Mouse (Mus musculus) T-helper 17 cell (primary cell): ENCODE data around the gene Pmis2.

Source experiments
- in situ Hi-C, 2 experiments: fragments of 300-600 bp; cut with MboI, MseI; formaldehyde crosslinking; loops; 1 replicate in 1 of 2; 2 replicates in 1 of 2; pipeline ENCODE4 v1.15.1; 2025; ENCODE audit warnings: high pct_unique_total_duplicates in 2 of 2

The Pmis2 gene

DNA sequence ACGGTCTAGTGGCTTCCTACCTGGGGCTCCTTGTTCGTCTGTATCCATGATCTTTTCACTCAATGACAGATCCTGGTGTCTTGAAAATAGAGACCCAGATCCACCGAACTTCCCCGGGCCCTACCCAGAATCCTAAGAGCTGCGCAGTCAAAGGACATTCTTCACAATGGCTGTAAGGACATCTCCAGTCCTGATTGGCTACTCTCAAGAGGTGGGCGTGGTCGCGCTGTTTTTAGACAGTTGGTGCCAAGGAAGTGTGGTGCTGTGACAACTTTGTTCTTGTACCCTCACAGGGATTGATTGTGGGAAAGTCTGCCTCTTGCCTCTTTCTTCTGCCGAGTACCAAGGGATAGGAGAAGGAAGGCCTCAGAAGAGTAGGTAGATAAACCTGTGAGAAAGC, at the start of gene Pmis2:
Pmis2 (minus strand) TSS at position 126 of the 400 bp plus-strand sequence.
- in situ Hi-C loops, result no loop called here

DNA sequence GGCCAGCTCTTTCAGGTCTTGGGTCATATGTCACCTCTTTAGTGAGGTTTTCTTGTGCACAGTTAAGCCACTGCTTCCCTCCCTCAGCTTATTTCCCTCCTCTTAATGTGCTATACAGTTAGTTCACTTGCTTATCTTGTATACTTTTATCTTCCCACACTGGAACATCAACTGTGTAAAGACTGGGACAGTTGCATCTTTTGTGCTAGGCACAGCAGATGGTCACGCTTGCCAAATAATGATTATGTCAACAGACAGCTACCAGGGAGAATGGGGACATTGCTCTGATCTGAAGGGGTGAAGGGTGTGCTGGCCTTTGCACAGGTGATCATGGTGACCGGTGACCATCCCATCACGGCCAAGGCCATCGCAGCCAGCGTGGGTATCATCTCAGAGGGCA, 48.3 kb upstream of the Pmis2 start:
- in situ Hi-C loops, result loop anchor here in 1 of 2 experiments (25.0 kb wide), 1 partner anchor 1107 kb away; no protein-coding TSS in a partner anchor

DNA sequence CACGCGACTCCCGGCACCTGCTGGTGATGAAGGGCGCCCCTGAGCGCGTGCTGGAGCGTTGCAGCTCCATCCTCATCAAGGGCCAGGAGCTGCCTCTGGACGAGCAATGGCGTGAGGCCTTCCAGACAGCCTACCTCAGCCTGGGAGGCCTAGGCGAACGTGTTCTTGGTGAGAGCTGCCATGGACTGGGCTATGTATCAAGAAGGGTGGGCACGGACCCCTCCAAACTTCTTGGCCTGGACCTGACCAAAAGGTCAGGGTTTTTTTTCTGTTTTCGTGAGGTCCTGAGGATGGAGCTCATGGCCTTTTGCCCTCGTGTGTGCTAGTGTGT, 46.3 kb upstream of the Pmis2 start:
- in situ Hi-C loops, result loop anchor here in 1 of 2 experiments (25.0 kb wide), 1 partner anchor 1105 kb away; no protein-coding TSS in a partner anchor

DNA sequence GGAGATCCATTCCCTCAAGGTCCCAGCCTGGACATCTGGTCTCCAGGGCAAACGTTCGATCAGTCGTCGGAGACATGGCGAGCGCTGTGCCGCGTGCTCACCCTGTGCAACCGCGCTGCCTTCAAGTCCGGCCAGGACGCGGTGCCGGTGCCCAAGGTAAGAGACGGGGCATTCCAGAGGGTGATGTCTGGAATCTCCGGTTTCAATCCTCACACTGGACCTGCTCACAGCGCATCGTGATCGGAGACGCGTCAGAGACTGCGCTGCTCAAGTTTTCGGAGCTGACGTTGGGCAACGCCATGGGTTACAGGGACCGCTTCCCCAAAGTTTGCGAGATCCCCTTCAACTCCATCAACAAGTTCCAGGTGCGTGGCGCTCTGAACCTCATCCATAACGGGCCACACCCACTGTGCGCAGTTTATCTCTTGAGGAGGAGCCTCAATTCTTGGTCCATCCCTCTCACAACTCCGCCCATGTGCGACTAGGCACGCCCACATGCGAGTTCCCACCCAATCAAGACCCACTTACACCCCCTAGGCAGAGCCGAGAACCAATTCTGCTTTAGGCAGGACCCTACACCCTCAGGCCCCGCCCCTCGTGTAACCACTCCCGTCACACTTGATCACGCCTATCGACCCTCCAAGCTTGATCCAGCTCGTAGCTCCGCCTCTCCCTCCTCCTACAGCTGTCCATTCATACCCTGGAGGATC, 45.8 kb upstream of the Pmis2 start:
- in situ Hi-C loops, result loop anchor here in 1 of 2 experiments (25.0 kb wide), 1 partner anchor 1105 kb away; no protein-coding TSS in a partner anchor

DNA sequence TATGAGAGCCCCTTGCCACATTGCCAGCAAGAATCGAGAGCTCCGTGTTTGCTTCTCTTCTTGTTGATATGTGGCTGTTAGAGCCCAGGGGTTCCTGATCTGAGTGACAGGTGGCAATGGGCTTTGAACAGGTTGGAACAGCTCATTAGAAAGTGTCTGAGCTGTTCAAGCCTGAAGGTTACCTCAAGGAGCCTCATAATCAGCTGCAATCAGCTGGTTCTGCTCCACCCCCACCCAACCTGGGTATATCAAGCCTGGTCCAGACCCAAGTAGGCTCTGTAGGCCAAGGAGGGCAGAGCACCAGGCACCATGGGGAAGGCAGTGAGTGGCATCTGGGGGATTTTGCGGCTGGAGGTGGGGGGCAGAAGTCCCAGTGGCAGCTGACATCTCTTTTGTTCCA, 40.5 kb upstream of the Pmis2 start, which contains the start of gene Atp4a:
Atp4a (plus strand) TSS at position 268 of the 400 bp plus-strand sequence.
- in situ Hi-C loops, result loop anchor here in 1 of 2 experiments (25.0 kb wide), 1 partner anchor 1100 kb away; no protein-coding TSS in a partner anchor

DNA sequence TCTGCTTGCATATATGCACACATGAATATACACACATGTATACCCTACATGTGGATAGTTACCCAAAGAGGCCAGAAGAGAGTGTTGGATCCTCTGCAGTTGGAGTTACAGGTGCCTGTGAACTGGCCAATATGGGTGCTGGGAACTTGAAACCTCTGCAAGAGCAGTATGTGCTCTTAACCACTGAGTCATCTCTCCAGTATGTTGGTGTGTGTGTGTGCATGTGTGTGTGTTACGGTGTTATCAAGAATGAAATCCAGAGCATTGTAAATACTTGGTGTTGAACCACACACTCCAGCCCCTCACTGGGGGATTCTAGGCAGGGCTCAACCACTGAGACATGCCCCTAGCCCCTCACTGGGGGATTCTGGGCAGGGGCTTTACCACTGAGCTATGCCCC, 36.0 kb upstream of the Pmis2 start:
- in situ Hi-C loops, result loop anchor here in 1 of 2 experiments (25.0 kb wide), 1 partner anchor 1095 kb away; no protein-coding TSS in a partner anchor

DNA sequence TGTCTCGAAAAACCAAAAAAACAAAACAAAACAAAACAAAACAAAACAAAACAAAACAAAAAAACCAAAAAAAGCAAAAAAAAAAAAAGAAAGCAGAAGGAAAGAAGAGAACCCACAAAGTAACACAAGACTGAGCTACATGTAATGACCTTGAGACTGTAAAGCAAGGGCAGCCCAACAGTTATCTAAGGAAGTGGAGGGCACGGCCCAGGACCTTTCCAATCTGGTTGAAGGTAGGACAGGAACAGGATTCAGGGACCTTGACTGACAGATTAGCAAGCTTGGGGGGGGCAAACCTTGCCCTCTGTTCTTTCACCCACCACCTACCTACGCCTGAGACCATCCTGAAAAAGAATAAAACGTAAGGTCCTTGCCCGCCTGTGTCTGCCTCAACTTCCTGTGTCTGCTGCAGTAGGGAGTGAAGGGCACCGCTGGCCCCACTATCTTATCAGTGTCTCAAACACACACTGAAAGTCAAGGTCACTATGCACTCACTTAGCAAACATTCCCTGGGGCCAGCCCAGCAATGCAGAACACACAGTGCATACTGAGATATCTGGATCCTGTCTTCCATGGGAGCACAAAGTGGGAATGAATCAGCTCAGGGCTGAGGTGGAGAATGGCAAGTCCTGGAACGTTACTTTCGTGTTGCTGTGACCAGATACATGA, 34.9 kb upstream of the Pmis2 start:
- in situ Hi-C loops, result loop anchor here in 1 of 2 experiments (25.0 kb wide), 1 partner anchor 1094 kb away; no protein-coding TSS in a partner anchor

DNA sequence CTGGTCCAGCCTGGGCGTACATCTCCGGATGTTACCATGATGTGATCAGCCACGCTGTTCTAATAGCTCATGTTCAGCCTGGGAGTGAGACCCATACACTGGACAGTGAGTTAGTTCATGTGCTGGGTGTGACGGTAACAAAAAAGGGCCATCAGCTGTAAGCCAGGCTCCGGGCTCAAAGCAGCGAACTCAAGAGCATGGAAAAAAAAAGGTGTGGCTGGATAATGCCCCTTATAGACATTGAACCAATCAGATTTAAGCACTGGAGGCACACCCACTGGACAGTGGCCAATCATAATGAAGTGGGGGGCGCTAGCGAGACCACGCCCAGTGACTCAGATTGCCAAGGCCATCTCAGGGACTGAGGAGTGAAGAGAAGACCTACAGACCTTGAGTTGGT, 27.2 kb upstream of the Pmis2 start, which contains the start of gene 2200002J24Rik:
2200002J24Rik (plus strand) TSS at position 338 of the 400 bp plus-strand sequence.
- in situ Hi-C loops, result no loop called here

DNA sequence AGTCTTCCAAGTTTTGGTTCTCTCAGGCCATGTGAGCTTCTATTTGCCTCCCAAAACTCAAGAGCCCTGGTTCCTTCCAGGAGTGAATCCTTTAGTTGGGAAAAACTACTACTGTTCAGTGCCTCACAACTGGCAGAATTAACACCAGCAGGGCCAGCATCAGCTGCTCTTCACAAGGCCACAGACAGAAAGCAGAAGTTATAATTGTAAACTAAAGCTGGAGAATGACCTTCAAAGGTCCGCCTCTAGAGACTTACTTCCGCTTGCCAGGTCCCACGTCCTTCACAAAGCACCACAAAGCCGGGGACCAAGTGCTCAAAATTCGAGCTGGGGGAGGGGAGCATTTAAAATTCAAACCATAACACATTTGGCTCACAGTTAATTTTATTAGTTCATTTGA, 26.7 kb upstream of the Pmis2 start:
- in situ Hi-C loops, result no loop called here

DNA sequence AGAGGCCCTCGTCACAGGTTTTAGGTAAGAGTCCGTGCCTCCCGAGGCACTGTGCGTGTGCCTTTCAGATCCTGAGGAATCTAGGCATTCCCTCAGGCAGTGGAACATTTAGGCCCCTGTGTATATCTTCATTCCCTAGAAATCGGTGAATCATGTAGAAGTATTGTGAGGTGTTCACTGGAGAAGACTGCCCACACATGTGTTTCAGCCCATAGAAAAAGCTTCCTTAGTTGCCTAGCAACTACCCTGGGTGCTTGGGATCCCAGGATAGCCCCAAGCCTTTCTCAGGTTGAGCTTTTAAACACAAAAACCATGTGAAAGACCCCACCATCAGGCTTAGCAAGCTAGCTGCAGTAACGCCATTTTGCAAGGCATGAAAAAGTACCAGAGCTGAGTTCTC, 16.9 kb upstream of the Pmis2 start:
- in situ Hi-C loops, result loop anchor here (10.0 kb wide), 2 partner anchors 166 to 1074 kb away; partner anchors contain the start of gene Ffar3 (in 1 of the 2)

DNA sequence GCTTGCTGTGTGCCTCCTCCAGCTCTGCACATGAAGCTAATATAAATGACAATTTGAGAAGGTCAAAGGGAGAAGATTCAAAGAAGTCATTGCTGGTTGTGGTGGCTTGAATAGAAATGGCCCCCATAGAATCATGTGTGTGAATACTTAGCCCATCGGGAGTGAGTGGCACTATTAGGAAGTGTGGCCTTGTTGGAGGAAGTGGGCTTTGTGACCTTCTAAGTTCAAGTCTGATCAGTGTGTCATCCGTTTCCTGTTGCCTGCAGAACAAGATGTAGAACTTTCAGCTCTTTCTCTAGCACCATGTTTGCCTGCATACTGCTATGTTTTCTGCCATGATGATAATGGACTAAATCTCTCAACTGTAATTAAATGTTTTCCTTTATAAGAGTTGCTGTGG, 12.0 kb upstream of the Pmis2 start:
- in situ Hi-C loops, result loop anchor here (10.0 kb wide), 2 partner anchors 171 to 1069 kb away; partner anchors contain the start of gene Ffar3 (in 1 of the 2)

DNA sequence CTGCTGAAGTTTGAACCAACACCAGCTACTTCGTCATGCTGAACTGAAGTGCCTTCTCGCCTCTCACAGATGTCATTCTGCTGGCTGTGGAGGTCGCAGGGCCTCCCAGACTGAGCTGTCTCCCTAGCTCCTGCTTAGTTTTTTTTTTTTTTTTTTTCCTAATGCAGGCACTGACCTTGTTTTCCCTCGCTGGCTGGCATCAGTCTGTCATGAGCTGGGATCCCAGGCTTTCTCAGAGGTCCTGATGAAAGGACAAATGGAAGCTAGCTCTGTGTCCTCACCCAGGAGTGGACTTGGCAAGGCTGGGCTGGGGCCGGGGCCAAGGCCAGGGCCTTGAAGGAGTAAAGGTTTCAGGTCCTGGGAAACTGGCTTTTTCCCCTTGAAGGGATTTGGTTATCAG, 10.5 kb upstream of the Pmis2 start:
- in situ Hi-C loops, result loop anchor here (10.0 kb wide), 2 partner anchors 173 to 1067 kb away; partner anchors contain the start of gene Ffar3 (in 1 of the 2)

DNA sequence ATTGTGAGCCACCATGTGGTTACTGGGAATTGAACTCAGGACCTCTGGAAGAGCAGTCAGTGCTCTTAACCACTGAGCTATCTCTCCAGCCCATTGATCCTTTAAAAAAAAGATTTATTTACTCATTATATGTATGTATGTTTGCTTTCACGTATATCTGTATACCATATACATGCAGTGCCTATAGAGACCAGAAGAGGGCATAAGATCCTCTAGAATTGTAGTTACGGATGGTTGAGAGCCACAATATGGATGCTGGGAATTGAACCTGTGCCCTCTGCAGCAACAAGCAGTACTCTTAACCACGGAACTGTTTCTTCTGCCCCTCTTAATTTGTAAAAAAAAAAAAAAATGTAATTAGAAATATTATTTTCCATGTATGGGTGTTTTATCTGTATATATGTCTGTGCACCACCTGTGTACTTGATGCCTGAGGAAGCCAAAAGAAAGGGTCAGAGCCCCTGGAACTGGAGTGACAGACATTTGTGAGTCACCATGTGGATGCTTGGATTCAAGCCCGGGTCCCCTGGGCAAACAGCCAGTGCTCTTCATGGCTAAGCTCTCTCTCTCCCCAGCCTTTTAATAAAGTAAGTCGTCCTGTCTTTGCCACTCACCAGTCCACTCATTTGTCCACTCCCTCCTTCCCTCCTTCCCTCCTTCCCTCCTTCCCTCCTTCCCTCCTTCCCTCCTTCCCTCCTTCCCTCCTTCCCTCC, 7.0 kb upstream of the Pmis2 start:
- in situ Hi-C loops, result no loop called here

DNA sequence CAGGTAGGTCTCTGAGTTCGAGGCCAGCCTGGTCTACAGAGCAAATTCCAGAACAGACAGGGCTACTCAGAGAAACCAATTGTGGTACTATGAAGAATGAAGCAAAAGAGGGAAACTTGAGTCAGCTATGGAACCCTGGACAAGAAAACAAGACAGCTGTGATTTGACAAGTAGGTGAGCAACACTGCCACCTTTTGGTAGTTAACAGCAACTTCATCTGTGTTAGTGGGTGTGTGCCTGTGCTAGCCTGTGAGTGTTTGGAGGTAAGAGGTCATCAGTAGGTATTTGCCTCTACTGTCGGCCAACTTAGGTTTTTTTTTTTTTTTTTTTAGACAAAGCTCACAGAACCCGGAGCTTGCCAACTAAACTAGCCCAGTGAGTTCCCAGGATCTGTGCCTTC, 2.2 kb downstream of the Pmis2 start:
- in situ Hi-C loops, result no loop called here

DNA sequence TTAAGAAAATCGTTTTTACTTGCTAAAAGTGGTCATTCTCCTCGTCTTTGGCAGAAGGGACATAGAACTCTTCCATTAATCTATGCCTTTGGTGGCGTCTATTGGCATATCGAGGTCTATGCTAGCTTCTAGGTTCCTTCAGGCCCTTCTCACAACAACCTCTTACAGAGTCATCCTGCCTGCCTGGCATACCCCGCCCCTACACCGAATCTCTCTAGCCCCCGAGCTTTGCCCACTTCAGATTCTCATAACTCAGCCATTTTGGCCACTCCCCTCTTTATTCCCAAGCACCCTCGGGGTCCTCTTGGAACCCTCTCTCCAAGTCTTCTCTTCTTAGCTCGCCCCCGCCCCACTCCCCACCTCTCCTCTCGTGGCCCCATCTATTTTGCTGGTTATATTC, 6.1 kb downstream of the Pmis2 start:
- in situ Hi-C loops, result no loop called here

DNA sequence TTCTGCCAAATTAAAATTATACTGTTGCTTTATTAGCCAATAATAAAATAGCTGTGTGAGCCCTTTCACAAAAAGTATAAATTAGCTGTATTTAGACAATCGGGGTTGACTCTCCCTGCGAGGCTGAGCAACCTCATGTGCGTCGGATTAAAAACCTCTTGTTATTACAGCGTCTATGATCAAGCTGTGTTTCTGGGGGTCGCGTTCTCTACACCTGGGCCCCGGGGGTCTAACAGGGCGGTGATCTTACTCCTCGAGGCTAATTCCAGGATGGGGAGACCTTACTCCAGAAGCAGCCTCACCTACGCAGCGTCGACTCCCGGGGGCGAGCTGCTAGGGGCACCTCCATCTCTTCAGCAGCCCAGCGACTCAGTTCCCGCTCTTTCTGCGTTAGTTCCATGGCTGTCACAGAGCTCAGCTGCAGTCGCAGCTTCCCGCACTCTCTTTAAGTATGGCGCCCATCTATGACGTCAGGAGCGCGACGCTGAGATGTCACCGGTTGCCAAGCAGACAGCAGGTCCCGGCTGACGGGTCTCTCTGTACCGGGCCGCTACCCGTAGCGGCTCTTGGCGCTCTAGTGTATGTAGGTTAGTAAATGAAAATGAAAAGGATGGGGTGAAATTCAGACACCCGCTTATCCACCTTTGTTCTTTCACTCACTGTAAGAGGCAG, 6.7 kb downstream of the Pmis2 start, which contains the start of gene Haus5:
Haus5 (minus strand) TSS at position 466 of the 672 bp plus-strand sequence.
- in situ Hi-C loops, result no loop called here

DNA sequence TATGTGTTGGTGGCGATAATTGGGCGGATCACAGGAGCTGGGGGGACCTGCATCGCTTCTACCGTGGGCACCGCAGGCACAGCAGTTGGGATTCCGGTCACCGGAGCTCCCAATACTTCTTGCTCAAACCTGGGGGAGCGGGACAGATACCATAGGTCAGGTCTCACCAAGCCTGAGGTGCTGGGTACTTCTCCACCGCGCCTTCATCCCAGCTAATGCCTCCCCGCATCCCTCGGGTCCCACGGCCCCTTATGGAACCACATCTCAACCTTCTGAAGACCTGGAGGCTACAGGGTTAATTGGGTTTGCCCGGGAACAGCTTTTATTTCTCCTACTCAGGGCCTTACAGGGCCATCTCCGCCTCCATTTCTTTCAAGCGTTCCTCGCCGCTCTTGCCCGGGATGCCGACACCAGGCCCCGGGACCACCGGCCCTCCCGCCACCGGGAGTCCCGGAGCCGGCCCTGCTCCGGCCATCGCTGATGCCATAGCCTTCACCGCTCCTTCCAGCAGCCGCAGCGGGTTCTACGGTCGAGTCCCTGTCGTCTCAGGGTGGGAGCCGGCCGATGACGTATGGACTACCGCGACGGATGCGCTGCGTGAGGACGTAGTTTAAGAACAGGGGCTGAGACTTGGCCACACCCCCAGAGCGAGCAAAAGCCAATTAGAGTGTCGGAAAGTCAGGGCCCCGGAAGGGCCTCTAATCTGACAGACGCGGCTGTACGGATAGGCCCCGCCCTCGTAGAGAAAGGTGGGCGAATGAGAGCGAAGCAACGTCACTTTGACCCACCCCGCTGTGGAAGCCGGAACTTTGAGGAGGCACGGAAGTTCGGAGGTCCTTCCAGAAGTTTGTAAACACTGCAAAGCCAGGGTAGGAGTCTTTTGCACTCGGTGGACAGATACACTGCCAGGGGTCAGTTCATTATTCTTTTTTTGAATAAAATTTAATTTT, 21.5 kb downstream of the Pmis2 start, which contains the start of gene Rbm42:
Rbm42 (minus strand) TSS at position 727 of the 950 bp plus-strand sequence.
- in situ Hi-C loops, result no loop called here

DNA sequence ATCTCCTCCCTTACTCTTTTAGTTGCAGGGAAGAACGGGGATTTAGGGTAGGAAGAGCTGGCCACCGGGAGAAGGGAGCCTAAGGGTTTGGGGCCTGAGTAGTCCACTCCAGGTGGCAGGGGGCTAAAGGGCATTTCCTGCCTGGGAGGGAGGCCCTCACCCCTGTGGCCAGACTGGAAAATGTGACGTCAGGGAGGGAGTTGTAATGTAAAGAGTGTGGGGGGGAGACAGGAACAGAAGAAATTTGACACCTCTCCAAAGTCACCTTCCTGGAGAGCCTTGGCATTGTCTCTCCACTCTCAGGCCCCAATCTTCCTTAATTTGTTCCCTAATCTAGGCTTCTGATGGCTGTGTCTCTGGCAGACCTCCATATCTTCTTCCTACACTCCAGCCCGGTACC, 32.3 kb downstream of the Pmis2 start:
- in situ Hi-C loops, result no loop called here

DNA sequence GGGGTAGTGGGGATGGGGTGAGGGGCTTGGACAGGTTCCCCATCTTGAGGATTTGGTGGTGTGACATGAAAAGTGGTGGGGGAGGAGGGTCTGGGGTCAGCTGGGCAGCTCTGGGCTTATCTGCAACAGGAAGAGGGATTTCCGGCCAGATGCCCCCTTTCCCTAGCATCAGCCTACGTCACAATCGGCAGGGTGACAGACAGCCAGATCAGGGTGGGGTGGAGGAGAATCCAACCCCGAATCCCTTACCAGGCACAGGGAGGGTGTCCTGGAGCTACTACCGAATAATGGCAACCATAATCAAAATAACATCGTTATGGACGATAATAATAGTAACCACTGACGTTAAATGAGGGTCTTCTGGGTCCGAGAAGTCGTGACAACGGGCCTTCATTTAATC, 35.0 kb downstream of the Pmis2 start:
- in situ Hi-C loops, result no loop called here

DNA sequence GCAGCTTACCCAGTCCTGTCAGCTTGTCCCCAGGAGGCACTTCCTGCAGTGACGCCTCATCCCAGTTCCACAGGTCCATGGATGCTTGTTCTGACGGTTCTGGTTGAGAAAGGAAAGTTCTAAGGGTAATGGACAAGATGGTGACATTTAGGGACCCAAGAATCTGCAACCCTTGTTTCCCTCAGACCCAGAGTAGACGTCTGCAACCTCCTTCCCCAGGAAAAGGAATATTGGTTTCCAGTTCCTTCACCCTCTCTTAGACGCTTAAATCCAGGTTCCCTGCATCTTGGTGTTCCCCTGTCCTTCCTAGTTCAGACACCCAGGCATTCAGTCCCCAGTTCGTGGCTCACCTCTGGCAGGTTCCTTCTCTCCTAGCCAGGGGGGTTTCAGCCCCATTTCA, 35.7 kb downstream of the Pmis2 start, which contains the start of gene Etv2:
Etv2 (minus strand) TSS at position 101 of the 400 bp plus-strand sequence.
- in situ Hi-C loops, result no loop called here
